Mouse (Mus musculus): ENCODE measurements around the gene Fam69b. TPM values are rescaled to one million over a fixed set of nuclear protein-coding genes. Genes with fewer than 3 reads are reported as not detected.
A peak's percentile ranks its signal among the peaks of the same experiment; 100 is the strongest.
"Not testable (repeated sequence)": the region's sequence is repeated elsewhere in the genome, so short reads cannot be mapped to it uniquely, and the experiment has no call there.

The Fam69b gene
- polyA plus RNA-seq, 1 experiment from 2014 or later, result 15.2 TPM

- ATAC-seq (ENCODE audit: insufficient number of reproducible peaks, insufficient read depth, low FRiP score, low read depth); H3K27ac ChIP-seq (replicated peaks in 1 of 2; ENCODE audit: control insufficient read depth in 1 of 2, insufficient read depth in 1 of 2, low read depth in 2 of 2, low read length in 2 of 2); H3K4me3 ChIP-seq (ENCODE audit: control insufficient read depth in 1 of 2, insufficient read depth in 1 of 2, low read depth in 1 of 2, low read length in 2 of 2); H3K4me2 ChIP-seq (ENCODE audit: low read length); H3K9me3 ChIP-seq (ENCODE audit: control insufficient read depth, low read length); H3K9ac ChIP-seq (ENCODE audit: low read length); H3K36me3 ChIP-seq (ENCODE audit: control insufficient read depth, insufficient read depth, low read length); H3K4me1 ChIP-seq (ENCODE audit: control insufficient read depth in 2 of 2, insufficient read depth in 2 of 2, low read length in 2 of 2); H3K27me3 ChIP-seq (ENCODE audit: control insufficient read depth, insufficient read depth, low read length): not testable (repeated sequence)
- 71% methylated on average over 1 of the region's 1 CpGs for WGBS
These were observed 35.3 kb downstream of the Fam69b start for GRCm38 (mm10) chr2:26663551-26663950.

- Histone ChIP-seq H3K4me2 (ENCODE audit: low read length) (no peak overlapping the region), H3K27me3 (ENCODE audit: control insufficient read depth, insufficient read depth, low read length) (no peaks in the 10 kb centered on the region), H3K9me3 (ENCODE audit: control insufficient read depth, low read length) (no peaks in the 10 kb centered on the region), H3K4me3 (ENCODE audit: control insufficient read depth in 1 of 2, insufficient read depth in 1 of 2, low read depth in 1 of 2, low read length in 2 of 2) (no peak overlapping the region), H3K9ac (ENCODE audit: low read length) (no peak overlapping the region), H3K36me3 (ENCODE audit: control insufficient read depth, insufficient read depth, low read length) (no peaks in the 10 kb centered on the region), H3K27ac (replicated peaks in 1 of 2; ENCODE audit: control insufficient read depth in 1 of 2, insufficient read depth in 1 of 2, low read depth in 2 of 2, low read length in 2 of 2) (no peak overlapping the region), H3K4me1 (ENCODE audit: control insufficient read depth in 2 of 2, insufficient read depth in 2 of 2, low read length in 2 of 2) (no peaks in the 10 kb centered on the region)
- ATAC-seq (ENCODE audit: insufficient number of reproducible peaks, insufficient read depth, low FRiP score, low read depth), result no peak
These were observed 40.5 kb downstream of the Fam69b start for GRCm38 (mm10) chr2:26668746-26669145.

- no peak within 1 kb of the TSS for H3K27ac ChIP-seq (replicated peaks in 1 of 2; ENCODE audit: control insufficient read depth in 1 of 2, insufficient read depth in 1 of 2, low read depth in 2 of 2, low read length in 2 of 2)
- no peaks in the 10 kb centered on the region for H3K9me3 ChIP-seq (ENCODE audit: control insufficient read depth, low read length)
- no peaks in the 10 kb centered on the region for H3K4me1 ChIP-seq (ENCODE audit: control insufficient read depth in 2 of 2, insufficient read depth in 2 of 2, low read length in 2 of 2)
- H3K4me3 ChIP-seq (ENCODE audit: control insufficient read depth in 1 of 2, insufficient read depth in 1 of 2, low read depth in 1 of 2, low read length in 2 of 2), result no peak within 1 kb of the TSS
- H3K36me3 ChIP-seq (ENCODE audit: control insufficient read depth, insufficient read depth, low read length), result no peaks in the 10 kb centered on the region
- no peak for ATAC-seq (ENCODE audit: insufficient number of reproducible peaks, insufficient read depth, low FRiP score, low read depth)
- no peak within 1 kb of the TSS for H3K4me2 ChIP-seq (ENCODE audit: low read length)
- WGBS, result 66% methylated on average over 3 of the region's 3 CpGs
- H3K27me3 ChIP-seq (ENCODE audit: control insufficient read depth, insufficient read depth, low read length), result no peaks in the 10 kb centered on the region
- no peak within 1 kb of the TSS for H3K9ac ChIP-seq (ENCODE audit: low read length)
These were observed 42.9 kb downstream of the Fam69b start, which contains the start of gene Lcn4 for GRCm38 (mm10) chr2:26671182-26671581. Gene Lcn4, minus strand, starts transcription at chr2:26671282.

MicroRNA genes within 50 kb of the gene (microRNA counts, 519-probe panel; counts per million panel counts)
- microRNA mmu-miR-126-3p (9,027 counts per million, percentile 100 among the panel's probes with 10 or more counts), microRNA mmu-miR-126-5p (6,619 counts per million, percentile 92 among the panel's probes with 10 or more counts)

Small RNA genes lying within 50 kb of the gene (microRNA-seq; reads per million reads assigned to microRNA genes)
- gene Mir126a (not detected), gene Mir126b (not detected)

Other genes starting within 250 kb of the Fam69b start
- 15.8 and 18.3 TPM in 2 replicates for gene Snapc4, start 247.8 kb upstream of the Fam69b start, polyA plus RNA-seq (2014; fragmentation: Nextera tagmentation; extraction: Ambion mirVana)
- 67.7 and 75.6 TPM in 2 replicates for gene Entr1, start 239.1 kb upstream of the Fam69b start, polyA plus RNA-seq (2014; fragmentation: Nextera tagmentation; extraction: Ambion mirVana)
- gene Pmpca, start 239.1 kb upstream of the Fam69b start, polyA plus RNA-seq (2014; fragmentation: Nextera tagmentation; extraction: Ambion mirVana), result 108 and 111 TPM in 2 replicates
- gene Inpp5e, start 219.3 kb upstream of the Fam69b start, polyA plus RNA-seq (2014; fragmentation: Nextera tagmentation; extraction: Ambion mirVana), result 13.3 and 16.7 TPM in 2 replicates
- 19.4 TPM in 2 replicates for gene Sec16a, start 183.2 kb upstream of the Fam69b start, polyA plus RNA-seq (2014; fragmentation: Nextera tagmentation; extraction: Ambion mirVana)
- 21.2 and 21.6 TPM in 2 replicates for gene Notch1, start 111.8 kb upstream of the Fam69b start, polyA plus RNA-seq (2014; fragmentation: Nextera tagmentation; extraction: Ambion mirVana)
- gene Egfl7, start 48.4 kb upstream of the Fam69b start, polyA plus RNA-seq (2014; fragmentation: Nextera tagmentation; extraction: Ambion mirVana), result 161 and 177 TPM in 2 replicates
- gene Gm20532, start 41.8 kb upstream of the Fam69b start, polyA plus RNA-seq (2014; fragmentation: Nextera tagmentation; extraction: Ambion mirVana), result not detected in 2 replicates
- 24.0 and 24.7 TPM in 2 replicates for gene Agpat2, start 24.0 kb upstream of the Fam69b start, polyA plus RNA-seq (2014; fragmentation: Nextera tagmentation; extraction: Ambion mirVana)
- gene Lcn4, start 42.8 kb downstream of the Fam69b start, polyA plus RNA-seq (2014; fragmentation: Nextera tagmentation; extraction: Ambion mirVana), result not detected in 2 replicates
- not detected in 2 replicates for gene Abo, start 236.5 kb downstream of the Fam69b start, polyA plus RNA-seq (2014; fragmentation: Nextera tagmentation; extraction: Ambion mirVana)